Mouse (Mus musculus) neutrophil, adult 5-6 weeks (primary cell): Measurements from ENCODE around the gene Tbc1d17. TPM values are rescaled to one million over a fixed set of nuclear protein-coding genes. Genes with fewer than 3 reads are reported as not detected.
"Not testable (repeated sequence)": the region's sequence is repeated elsewhere in the genome, so short reads cannot be mapped to it uniquely, and the experiment has no call there.

Experiments
- ATAC-seq: fragments of 151-379, 151-347 bp; 2 replicates; pipeline ENCODE4 v1.8.0; 2017; ENCODE audit warnings: mild to moderate bottlenecking, moderate TSS enrichment; ENCODE audit not compliant: insufficient number of reproducible peaks, poor library complexity, low FRiP score, severe bottlenecking; ENCODE audit errors: extremely low read depth
- total RNA-seq: library from RNA; stranded (forward); fragments of 200-1000 nt; gene quantifications from 2 replicates; pipeline ENCODE4 v1.2.3, GENCODE M21; 2017

Gene Tbc1d17
- total RNA-seq: 62.0 and 73.8 TPM in 2 replicates

- ATAC-seq: peak; percentile 70
Measured at GRCm38 (mm10) chr7:44848561-44849415, at the start of gene Tbc1d17, which contains the start of gene Akt1s1. Gene Tbc1d17, minus strand, starts transcription at chr7:44849079. Gene Akt1s1, plus strand, starts transcription at chr7:44848991.

- no peak for ATAC-seq
Measured at GRCm38 (mm10) chr7:44898607-44899006, 49.7 kb upstream of the Tbc1d17 start.

- no peak for ATAC-seq
Measured at GRCm38 (mm10) chr7:44896499-44896898, 47.6 kb upstream of the Tbc1d17 start.

GRCm38 (mm10) chr7:44895593-44896434 is 46.9 kb upstream of the Tbc1d17 start, which contains the start of gene Fuz:
Gene Fuz, plus strand, starts transcription at chr7:44896079.
- ATAC-seq: peak; percentile 70

GRCm38 (mm10) chr7:44895206-44895592 is 46.3 kb upstream of the Tbc1d17 start:
- no peak for ATAC-seq

- ATAC-seq: no peak
Measured at GRCm38 (mm10) chr7:44894175-44894574, 45.3 kb upstream of the Tbc1d17 start.

- ATAC-seq: no peak
Measured at GRCm38 (mm10) chr7:44893197-44893596, 44.3 kb upstream of the Tbc1d17 start.

- ATAC-seq: peak; percentile 43; the same call in 1 of the 2 replicates
Measured at GRCm38 (mm10) chr7:44892276-44892921, 43.5 kb upstream of the Tbc1d17 start, which contains the start of gene Med25. Gene Med25, minus strand, starts transcription at chr7:44892712.

- no peak for ATAC-seq
Measured at GRCm38 (mm10) chr7:44891611-44892010, 42.7 kb upstream of the Tbc1d17 start.

GRCm38 (mm10) chr7:44890737-44891136 is 41.9 kb upstream of the Tbc1d17 start:
- no peak for ATAC-seq

- ATAC-seq: no peak
Measured at GRCm38 (mm10) chr7:44890180-44890579, 41.3 kb upstream of the Tbc1d17 start.

GRCm38 (mm10) chr7:44888256-44889105 is 39.6 kb upstream of the Tbc1d17 start:
- ATAC-seq: no peak

GRCm38 (mm10) chr7:44886964-44887363 is 38.1 kb upstream of the Tbc1d17 start:
- peak; percentile 33; the same call in 1 of the 2 replicates for ATAC-seq

- ATAC-seq: no peak
Measured at GRCm38 (mm10) chr7:44884637-44885036, 35.8 kb upstream of the Tbc1d17 start.

- no peak for ATAC-seq
Measured at GRCm38 (mm10) chr7:44883036-44883435, 34.2 kb upstream of the Tbc1d17 start.

- no peak for ATAC-seq
Measured at GRCm38 (mm10) chr7:44877833-44878232, 29.0 kb upstream of the Tbc1d17 start.

GRCm38 (mm10) chr7:44871774-44872173 is 22.9 kb upstream of the Tbc1d17 start:
- ATAC-seq: not testable (repeated sequence)

- no peak for ATAC-seq
Measured at GRCm38 (mm10) chr7:44871181-44871580, 22.3 kb upstream of the Tbc1d17 start.
